Mouse (Mus musculus): ENCODE data around the gene Magi2.
"Not testable (repeated sequence)": the region's sequence is repeated elsewhere in the genome, so short reads cannot be mapped to it uniquely, and the experiment has no call there.

The Magi2 gene

GRCm38 (mm10) chr5:20256933-20257332, 1030.1 kb downstream of the Magi2 start:
- no peak for DNase-seq

- DNase-seq = no peak
Measured at GRCm38 (mm10) chr5:20257419-20257818, 1030.6 kb downstream of the Magi2 start.

GRCm38 (mm10) chr5:20259719-20260118, 1032.9 kb downstream of the Magi2 start:
- no peak for DNase-seq

GRCm38 (mm10) chr5:20272680-20273079, 1045.8 kb downstream of the Magi2 start:
- not testable (repeated sequence) for DNase-seq

GRCm38 (mm10) chr5:20275632-20276031, 1048.8 kb downstream of the Magi2 start:
- DNase-seq = peak; percentile 20 to 73

- peak; percentile 38 to 45 for DNase-seq
Measured at GRCm38 (mm10) chr5:20285080-20285840, 1058.4 kb downstream of the Magi2 start.

GRCm38 (mm10) chr5:20294521-20294920, 1067.7 kb downstream of the Magi2 start:
- no peak for DNase-seq

- DNase-seq = peak; percentile 47 to 56
Measured at GRCm38 (mm10) chr5:20299816-20300215, 1073.0 kb downstream of the Magi2 start.

GRCm38 (mm10) chr5:20303056-20303965, 1076.5 kb downstream of the Magi2 start:
- peak in 1 of 2 experiments; percentile 9 for DNase-seq

- no peak for DNase-seq
Measured at GRCm38 (mm10) chr5:20320970-20321369, 1094.1 kb downstream of the Magi2 start.

- no peak for DNase-seq
Measured at GRCm38 (mm10) chr5:20325290-20325689, 1098.5 kb downstream of the Magi2 start.

- peak in 1 of 2 experiments; percentile 20 for DNase-seq
Measured at GRCm38 (mm10) chr5:20328901-20329300, 1102.1 kb downstream of the Magi2 start.

- peak; percentile 69 to 77 for DNase-seq
Measured at GRCm38 (mm10) chr5:20330025-20330424, 1103.2 kb downstream of the Magi2 start.

- DNase-seq = no peak
Measured at GRCm38 (mm10) chr5:20332574-20332973, 1105.7 kb downstream of the Magi2 start.

GRCm38 (mm10) chr5:20334549-20334948, 1107.7 kb downstream of the Magi2 start:
- DNase-seq = no peak

- DNase-seq = no peak
Measured at GRCm38 (mm10) chr5:20352941-20353340, 1126.1 kb downstream of the Magi2 start.

- DNase-seq = peak; percentile 85 to 91
Measured at GRCm38 (mm10) chr5:20358437-20358836, 1131.6 kb downstream of the Magi2 start.

GRCm38 (mm10) chr5:20359021-20359420, 1132.2 kb downstream of the Magi2 start:
- peak in 1 of 2 experiments; percentile 22 for DNase-seq

- DNase-seq = no peak
Measured at GRCm38 (mm10) chr5:20362154-20362553, 1135.3 kb downstream of the Magi2 start.

- no peak for DNase-seq
Measured at GRCm38 (mm10) chr5:20363216-20363615, 1136.4 kb downstream of the Magi2 start.

GRCm38 (mm10) chr5:20373586-20373985, 1146.8 kb downstream of the Magi2 start:
- DNase-seq = no peak

GRCm38 (mm10) chr5:20378071-20378800, 1151.4 kb downstream of the Magi2 start:
- DNase-seq = peak; percentile 40 to 62

- no peak for DNase-seq
Measured at GRCm38 (mm10) chr5:20404533-20404932, 1177.7 kb downstream of the Magi2 start.
